Mouse (Mus musculus): ENCODE data around the gene Irx4. TPM values are rescaled to one million over a fixed set of nuclear protein-coding genes. Genes with fewer than 3 reads are reported as not detected.

Gene Irx4
- polyA plus RNA-seq, 1 experiment from 2014 or later, result 0.20 TPM

- Histone ChIP-seq H3K9ac (ENCODE audit: low read depth, low read length) (no peak overlapping the region), H3K27me3 (ENCODE audit: insufficient read depth, low read length) (peaks cover 91% of the 10 kb centered on the region), H3K4me3 (replicated peaks; ENCODE audit: low read depth, low read length) (peak overlapping the region; percentile 27), H3K4me1 (replicated peaks; ENCODE audit: insufficient read depth, low read length) (peaks cover 17% of the 10 kb centered on the region), H3K27ac (no peak overlapping the region), H3K4me2 (ENCODE audit: low read length) (peak overlapping the region; percentile 44), H3K9me3 (replicated peaks; ENCODE audit: low read length) (no peaks in the 10 kb centered on the region), H3K36me3 (ENCODE audit: insufficient read depth, low read length) (no peaks in the 10 kb centered on the region)
- ATAC-seq (replicated peaks; ENCODE audit: low FRiP score, low read depth) (no peak), DNase-seq (ENCODE audit: low spot score) (no peak)
- no peak for TF ChIP-seq CTCF (IDR thresholded peaks at IDR 0.05; ENCODE audit: low read depth)
- 6% methylated on average over 24 of the region's 24 CpGs for WGBS
These were observed 2.3 kb downstream of the Irx4 start for GRCm38 (mm10) chr13:73262336-73263127.

DNA sequence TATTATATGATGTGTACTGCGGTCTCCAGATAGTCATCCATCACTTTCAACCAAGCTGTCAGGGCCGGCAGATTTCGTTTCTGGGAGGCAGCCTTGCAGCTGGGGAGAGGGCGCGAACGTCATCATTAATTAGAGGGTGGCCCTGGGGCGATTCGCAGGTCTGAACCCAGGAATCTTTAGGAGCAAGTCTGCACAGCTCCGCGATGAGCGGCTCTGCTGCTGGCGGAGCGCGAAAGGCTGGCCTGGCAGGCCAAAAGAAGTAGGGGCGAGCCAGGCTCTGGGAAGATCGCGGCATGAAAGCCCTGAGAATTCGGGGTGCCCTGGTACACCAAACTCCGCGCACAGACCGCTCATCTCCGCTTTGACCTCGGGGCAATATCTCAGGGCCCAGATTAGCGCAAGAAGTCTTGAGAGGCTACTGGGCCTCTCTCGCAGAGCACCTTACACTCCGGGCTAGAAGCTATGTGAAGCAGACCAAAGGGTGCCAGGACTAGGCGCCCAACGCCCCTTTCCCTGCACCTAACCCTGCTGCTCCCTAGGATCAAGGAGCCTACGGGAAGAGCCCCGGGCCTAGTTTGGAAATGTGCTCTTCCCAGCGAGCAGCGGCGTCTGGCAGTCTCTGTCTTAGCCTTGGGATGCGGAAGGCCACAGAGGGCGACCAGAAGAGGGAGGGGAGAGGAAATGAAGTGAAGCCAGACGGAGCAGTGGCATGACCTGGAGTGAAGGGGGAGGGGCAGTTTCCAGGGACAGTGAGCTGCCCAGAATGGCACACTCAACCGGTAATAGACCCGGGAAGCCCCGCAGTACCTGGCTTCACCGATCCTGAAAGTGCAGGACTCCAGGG is 3.1 kb downstream of the Irx4 start:
- TF ChIP-seq CTCF (IDR thresholded peaks at IDR 0.05; ENCODE audit: low read depth), result no peak
- 3% methylated on average over 40 of the region's 40 CpGs for WGBS
- Histone ChIP-seq H3K9me3 (replicated peaks; ENCODE audit: low read length) (no peaks in the 10 kb centered on the region), H3K27me3 (ENCODE audit: insufficient read depth, low read length) (peaks cover 93% of the 10 kb centered on the region), H3K36me3 (ENCODE audit: insufficient read depth, low read length) (no peaks in the 10 kb centered on the region), H3K9ac (ENCODE audit: low read depth, low read length) (no peak overlapping the region), H3K27ac (no peak overlapping the region), H3K4me3 (replicated peaks; ENCODE audit: low read depth, low read length) (peak overlapping the region; percentile 27), H3K4me1 (replicated peaks; ENCODE audit: insufficient read depth, low read length) (peaks cover 17% of the 10 kb centered on the region), H3K4me2 (ENCODE audit: low read length) (peak overlapping the region; percentile 44)
- ATAC-seq (replicated peaks; ENCODE audit: low FRiP score, low read depth) (0 out of 2 replicates have a peak, but pooled peaks have one; percentile 38), DNase-seq (ENCODE audit: low spot score) (peak; percentile 47)

DNA sequence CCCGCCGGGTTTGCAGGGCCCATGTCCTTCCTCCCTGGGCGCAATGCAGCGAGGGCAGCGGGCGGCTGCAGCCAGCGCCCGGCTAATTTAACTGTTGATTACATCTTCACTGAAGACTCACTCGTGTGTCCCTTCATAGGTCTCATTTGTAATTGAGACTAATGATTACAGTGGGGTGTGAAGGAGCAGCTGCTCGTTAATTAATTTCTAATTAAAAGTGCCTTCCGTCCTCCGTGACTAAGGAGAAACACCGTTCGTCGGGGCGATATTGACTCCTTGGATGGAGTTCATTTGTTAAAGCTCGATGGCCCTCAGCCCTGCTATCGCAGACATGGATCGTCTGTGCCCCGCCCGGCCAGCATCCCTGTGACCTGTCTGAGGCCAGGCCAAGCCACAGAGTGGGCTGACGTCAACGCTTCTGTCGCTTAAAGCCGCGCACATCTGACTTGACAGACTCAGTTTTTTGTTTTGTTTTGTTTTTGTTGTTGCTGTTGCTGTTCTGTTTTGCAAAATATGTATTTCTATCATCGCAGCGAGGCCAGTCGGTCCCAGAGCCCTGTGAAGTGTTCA is 4.0 kb downstream of the Irx4 start:
- Histone ChIP-seq H3K4me3 (replicated peaks; ENCODE audit: low read depth, low read length) (peak overlapping the region; percentile 27; the same call in 1 of the 2 replicates), H3K36me3 (ENCODE audit: insufficient read depth, low read length) (no peaks in the 10 kb centered on the region), H3K4me2 (ENCODE audit: low read length) (peak overlapping the region; percentile 44; the same call in 1 of the 2 replicates), H3K27me3 (ENCODE audit: insufficient read depth, low read length) (peaks cover 93% of the 10 kb centered on the region), H3K9me3 (replicated peaks; ENCODE audit: low read length) (no peaks in the 10 kb centered on the region), H3K9ac (ENCODE audit: low read depth, low read length) (no peak overlapping the region), H3K27ac (no peak overlapping the region), H3K4me1 (replicated peaks; ENCODE audit: insufficient read depth, low read length) (peaks cover 17% of the 10 kb centered on the region)
- ATAC-seq (replicated peaks; ENCODE audit: low FRiP score, low read depth) (no peak), DNase-seq (ENCODE audit: low spot score) (no peak)
- WGBS, result 5% methylated on average over 29 of the region's 29 CpGs
- no peak for TF ChIP-seq CTCF (IDR thresholded peaks at IDR 0.05; ENCODE audit: low read depth)

GRCm38 (mm10) chr13:73264831-73265230 is 4.6 kb downstream of the Irx4 start:
- Histone ChIP-seq H3K4me2 (ENCODE audit: low read length) (no peak overlapping the region), H3K27me3 (ENCODE audit: insufficient read depth, low read length) (peaks cover 93% of the 10 kb centered on the region), H3K4me1 (replicated peaks; ENCODE audit: insufficient read depth, low read length) (peaks cover 17% of the 10 kb centered on the region), H3K36me3 (ENCODE audit: insufficient read depth, low read length) (no peaks in the 10 kb centered on the region), H3K9me3 (replicated peaks; ENCODE audit: low read length) (no peaks in the 10 kb centered on the region), H3K9ac (ENCODE audit: low read depth, low read length) (no peak overlapping the region), H3K4me3 (replicated peaks; ENCODE audit: low read depth, low read length) (no peak overlapping the region), H3K27ac (no peak overlapping the region)
- no peak for TF ChIP-seq CTCF (IDR thresholded peaks at IDR 0.05; ENCODE audit: low read depth)
- ATAC-seq (replicated peaks; ENCODE audit: low FRiP score, low read depth) (no peak), DNase-seq (ENCODE audit: low spot score) (no peak)
- WGBS, result 27% methylated on average over 8 of the region's 8 CpGs

DNA sequence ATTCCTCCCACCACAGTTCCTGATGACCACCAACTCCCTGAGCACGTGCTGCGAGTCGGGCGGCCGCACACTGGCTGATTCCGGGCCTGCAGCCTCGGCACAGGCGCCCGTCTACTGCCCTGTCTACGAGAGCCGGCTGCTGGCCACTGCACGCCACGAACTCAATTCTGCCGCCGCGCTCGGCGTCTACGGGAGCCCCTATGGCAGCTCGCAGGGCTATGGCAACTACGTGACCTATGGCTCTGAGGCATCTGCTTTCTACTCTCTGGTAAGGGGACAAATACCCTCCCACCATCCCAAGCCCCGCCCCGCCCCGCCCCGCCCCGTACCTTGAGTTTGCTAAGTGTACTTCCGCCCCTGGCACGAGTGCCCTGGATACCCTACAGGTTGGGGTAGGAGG is 5.2 kb downstream of the Irx4 start:
- Histone ChIP-seq H3K27ac (no peak overlapping the region), H3K4me3 (replicated peaks; ENCODE audit: low read depth, low read length) (no peak overlapping the region), H3K27me3 (ENCODE audit: insufficient read depth, low read length) (peaks cover 93% of the 10 kb centered on the region), H3K4me2 (ENCODE audit: low read length) (peak overlapping the region; percentile 41), H3K9me3 (replicated peaks; ENCODE audit: low read length) (no peaks in the 10 kb centered on the region), H3K9ac (ENCODE audit: low read depth, low read length) (no peak overlapping the region), H3K4me1 (replicated peaks; ENCODE audit: insufficient read depth, low read length) (peaks cover 16% of the 10 kb centered on the region), H3K36me3 (ENCODE audit: insufficient read depth, low read length) (no peaks in the 10 kb centered on the region)
- peak; percentile 40 for ATAC-seq (replicated peaks; ENCODE audit: low FRiP score, low read depth)
- DNase-seq (ENCODE audit: low spot score), result no peak
- WGBS, result 2% methylated on average over 28 of the region's 28 CpGs
- no peak for TF ChIP-seq CTCF (IDR thresholded peaks at IDR 0.05; ENCODE audit: low read depth)

- TF ChIP-seq CTCF (IDR thresholded peaks at IDR 0.05; ENCODE audit: low read depth), result no peak
- 4% methylated on average over 10 of the region's 10 CpGs for WGBS
- Histone ChIP-seq H3K4me2 (ENCODE audit: low read length) (no peak overlapping the region), H3K36me3 (ENCODE audit: insufficient read depth, low read length) (no peaks in the 10 kb centered on the region), H3K4me1 (replicated peaks; ENCODE audit: insufficient read depth, low read length) (peaks cover 20% of the 10 kb centered on the region), H3K9me3 (replicated peaks; ENCODE audit: low read length) (no peaks in the 10 kb centered on the region), H3K9ac (ENCODE audit: low read depth, low read length) (no peak overlapping the region), H3K27ac (no peak overlapping the region), H3K4me3 (replicated peaks; ENCODE audit: low read depth, low read length) (no peak overlapping the region), H3K27me3 (ENCODE audit: insufficient read depth, low read length) (peaks cover 92% of the 10 kb centered on the region)
- DNase-seq (ENCODE audit: low spot score), result no peak
- ATAC-seq (replicated peaks; ENCODE audit: low FRiP score, low read depth), result no peak
These were observed 7.3 kb downstream of the Irx4 start for GRCm38 (mm10) chr13:73267551-73267950.

Data from kidney, postnatal 0 days (tissue).